Mouse (Mus musculus): ENCODE measurements around the gene Olfr49.

GRCm38 (mm10) chr14:54263099-54263498 lies 21.6 kb downstream of the Olfr49 start:
- no peak for TF ChIP-seq POLR2A (IDR thresholded peaks at IDR 0.05; ENCODE audit: borderline replicate concordance, extremely low read depth, insufficient read depth, insufficient read length, poor library complexity, severe bottlenecking)
- no peak for TF ChIP-seq CTCF (IDR thresholded peaks at IDR 0.05; ENCODE audit: borderline replicate concordance, extremely low read depth, insufficient read depth, insufficient read length)

Data from brain, embryonic 14.5 days (tissue).